Mouse (Mus musculus) adrenal gland, postnatal 0 days (tissue): ENCODE data around the gene Sec23b. TPM values are rescaled to one million over a fixed set of nuclear protein-coding genes. Genes with fewer than 3 reads are reported as not detected.

Source experiments
- microRNA-seq: library from miRNA; unstranded; fragments of <30 nt; microRNA quantifications from one replicate; pipeline ENCODE4, GENCODE M21; 2016; ENCODE audit warnings: borderline replicate concordance; ENCODE audit not compliant: insufficient number of aligned reads
- polyA plus RNA-seq: library from polyadenylated mRNA; unstranded; fragments of >200 nt; fragmentation: Nextera tagmentation; extraction: Ambion mirVana; gene quantifications from 2 replicates; pipeline ENCODE4 v1.2.1, GENCODE M21; 2015

Sec23b gene
- 50.5 and 72.9 TPM in 2 replicates for polyA plus RNA-seq

GRCm38 (mm10) chr2:144555820-144556552 is at the start of gene Sec23b:
Gene Sec23b, plus strand, starts transcription at chr2:144556229.

GRCm38 (mm10) chr2:144526981-144527820 is 28.8 kb upstream of the Sec23b start, which contains the start of the genes Dzank1 and Polr3f:
Gene Dzank1, minus strand, starts transcription at chr2:144527414.
Gene Polr3f, plus strand, starts transcription at chr2:144527718.

DNA sequence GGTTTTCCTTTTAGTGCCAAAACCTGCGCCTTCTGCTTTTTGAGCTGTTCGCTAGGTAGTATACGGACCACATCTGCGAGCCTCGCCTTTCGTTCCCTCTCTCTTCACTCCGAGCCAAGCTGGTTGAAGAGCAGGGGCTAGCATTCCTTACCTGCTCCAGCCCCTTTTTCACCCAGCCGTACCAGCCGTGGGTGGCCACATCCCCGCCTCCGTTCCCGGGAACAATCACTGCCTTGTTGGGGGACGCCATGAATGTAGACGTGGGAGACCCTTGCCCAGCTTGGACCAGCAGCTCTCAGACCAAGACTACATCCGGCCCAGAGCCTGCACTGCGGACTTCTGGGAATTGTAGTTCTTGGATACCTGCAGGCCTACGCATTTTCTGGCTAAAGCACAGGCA is 5.5 kb upstream of the Sec23b start, which contains the start of gene Rbbp9:
TSS of gene Rbbp9 (minus strand) at position 341 of the 400 bp plus-strand sequence.

DNA sequence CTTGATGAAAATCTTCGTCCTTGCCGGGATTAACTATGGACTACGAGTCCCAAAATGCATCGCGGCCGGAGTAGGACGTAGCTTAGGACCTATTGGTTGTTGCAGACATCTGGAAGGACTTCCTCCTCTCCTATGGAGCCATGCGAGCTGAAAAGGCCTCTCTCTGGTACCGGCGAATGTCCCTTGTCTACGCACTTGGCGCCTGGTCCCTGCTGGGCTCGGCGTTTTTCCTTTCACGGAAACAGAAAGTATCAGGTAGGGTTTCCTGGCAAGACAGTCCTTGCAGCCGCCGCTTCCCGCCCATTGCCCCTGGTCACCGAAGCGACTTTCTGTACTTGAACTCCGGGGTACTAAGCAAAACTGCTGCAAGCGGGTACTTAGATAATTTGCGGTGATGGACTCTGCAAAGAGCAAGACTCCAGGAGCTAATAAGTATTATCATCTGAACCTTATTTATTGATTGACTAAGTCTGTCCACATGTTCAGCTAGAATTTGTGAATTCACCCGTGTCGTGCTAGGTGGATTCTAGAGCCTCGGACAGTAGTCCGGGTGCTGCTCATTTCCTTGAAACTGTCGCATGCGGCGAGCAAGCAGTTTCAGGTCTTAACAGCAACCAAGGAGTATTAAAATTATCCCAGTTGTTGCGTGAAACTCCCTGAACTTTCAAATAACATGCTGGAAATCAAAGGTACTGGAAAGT is 38.1 kb downstream of the Sec23b start, which contains the start of gene Smim26:
TSS of gene Smim26 (plus strand) at position 104 of the 701 bp plus-strand sequence.

GRCm38 (mm10) chr2:144599831-144600687 is 44.0 kb downstream of the Sec23b start, which contains the start of gene Dtd1:
Gene Dtd1, plus strand, starts transcription at chr2:144599897.

Small RNA genes lying within 50 kb of the gene (microRNA-seq; reads per million reads assigned to microRNA genes)
- not detected for gene Gm24823

Other genes starting within 250 kb of the Sec23b start
- gene Ovol2, start 224.1 kb upstream of the Sec23b start, polyA plus RNA-seq: 0.08 and 0.18 TPM in 2 replicates
- gene Kat14, start 187.2 kb upstream of the Sec23b start, polyA plus RNA-seq: 15.0 and 19.5 TPM in 2 replicates
- 2.0 and 4.5 TPM in 2 replicates for gene Pet117, start 187.2 kb upstream of the Sec23b start, polyA plus RNA-seq
- gene Dzank1, start 28.8 kb upstream of the Sec23b start, polyA plus RNA-seq: 1.4 and 3.1 TPM in 2 replicates
- 6.6 and 15.3 TPM in 2 replicates for gene Polr3f, start 28.5 kb upstream of the Sec23b start, polyA plus RNA-seq
- 50.3 and 53.3 TPM in 2 replicates for gene Rbbp9, start 5.4 kb upstream of the Sec23b start, polyA plus RNA-seq
- gene Smim26, start 37.8 kb downstream of the Sec23b start, polyA plus RNA-seq: 109 and 118 TPM in 2 replicates
- 42.7 and 47.5 TPM in 2 replicates for gene Dtd1, start 43.7 kb downstream of the Sec23b start, polyA plus RNA-seq